Mouse (Mus musculus) hindbrain, embryonic 11.5 days (tissue): ENCODE data around the gene Tchp. TPM values are rescaled to one million over a fixed set of nuclear protein-coding genes. Genes with fewer than 3 reads are reported as not detected.

Experiments
- ATAC-seq: fragments of 200-750 bp; cut with Nextera tagmentation; 2 replicates; pipeline ENCODE4 v1.8.0; 2017; ENCODE audit warnings: mild to moderate bottlenecking, moderate TSS enrichment, moderate library complexity; ENCODE audit not compliant: low FRiP score
- DNase-seq: peaks from one replicate; pipeline ENCODE4 v3.0.0-alpha.2; 2015; ENCODE audit warnings: low spot score
- H3K27ac ChIP-seq: fragments of 300-500 bp; sonication (generic); 2 replicates; pipeline ENCODE4 v1.5.1; 2014; ENCODE audit warnings: mild to moderate bottlenecking, low read depth, low read length
- H3K27me3 ChIP-seq: fragments of 300-500 bp; sonication (generic); 2 replicates; pipeline ENCODE4 v1.6.1; 2014; ENCODE audit warnings: mild to moderate bottlenecking, low read length, moderate library complexity, mixed read lengths; ENCODE audit not compliant: control insufficient read depth, insufficient read depth
- H3K36me3 ChIP-seq: fragments of 300-500 bp; sonication (generic); 2 replicates; pipeline ENCODE4 v1.6.1; 2014; ENCODE audit warnings: mild to moderate bottlenecking, low read length, moderate library complexity, mixed read lengths; ENCODE audit not compliant: control insufficient read depth, insufficient read depth
- H3K4me1 ChIP-seq: fragments of 300-500 bp; sonication (generic); replicated peaks from 2 replicates; pipeline ENCODE4 v1.6.1; 2014; ENCODE audit warnings: low read length, mixed read lengths; ENCODE audit not compliant: control insufficient read depth, insufficient read depth
- H3K4me2 ChIP-seq: fragments of 300-500 bp; sonication (generic); replicated peaks from 2 replicates; pipeline ENCODE4 v1.6.1; 2014; ENCODE audit warnings: mild to moderate bottlenecking, low read depth, low read length
- H3K4me3 ChIP-seq: fragments of 300-500 bp; sonication (generic); 2 replicates; pipeline ENCODE4 v1.5.1; 2014; ENCODE audit warnings: low read depth, low read length
- H3K9ac ChIP-seq: fragments of 300-500 bp; sonication (generic); 2 replicates; pipeline ENCODE4 v1.6.1; 2014; ENCODE audit warnings: low read depth, low read length
- H3K9me3 ChIP-seq: fragments of 300-500 bp; sonication (generic); 2 replicates; pipeline ENCODE4 v1.6.1; 2016; ENCODE audit warnings: low read length; ENCODE audit not compliant: control insufficient read depth
- WGBS: fragments of 180-500 bp; shearing (Covaris S2); extraction: QIAGEN DNeasy Blood & Tissue Kit; methylation state at CpG from one replicate; pipeline ENCODE4 v1.1.7; 2014; 5-methylcytosine and 5-hydroxymethylcytosine counted together
- polyA plus RNA-seq: library from polyadenylated mRNA; unstranded; fragments of >200 nt; fragmentation: Nextera tagmentation; extraction: Ambion mirVana; gene quantifications from 2 replicates; pipeline ENCODE4 v1.2.1, GENCODE M21; 2014

The Tchp gene
- polyA plus RNA-seq, 1 experiment from 2014 or later = 15.8 TPM

GRCm38 (mm10) chr5:114747521-114747920, 40.0 kb downstream of the Tchp start:
- H3K4me1 ChIP-seq = no peaks in the 10 kb centered on the region
- H3K4me2 ChIP-seq = no peak overlapping the region
- peaks cover 12% of the 10 kb centered on the region for H3K36me3 ChIP-seq
- H3K9me3 ChIP-seq = no peaks in the 10 kb centered on the region
- DNase-seq = no peak
- no peak overlapping the region for H3K4me3 ChIP-seq
- H3K27ac ChIP-seq = no peak overlapping the region
- 94% methylated on average over 5 of the region's 5 CpGs for WGBS
- no peak for ATAC-seq
- no peak overlapping the region for H3K9ac ChIP-seq
- no peaks in the 10 kb centered on the region for H3K27me3 ChIP-seq

DNA sequence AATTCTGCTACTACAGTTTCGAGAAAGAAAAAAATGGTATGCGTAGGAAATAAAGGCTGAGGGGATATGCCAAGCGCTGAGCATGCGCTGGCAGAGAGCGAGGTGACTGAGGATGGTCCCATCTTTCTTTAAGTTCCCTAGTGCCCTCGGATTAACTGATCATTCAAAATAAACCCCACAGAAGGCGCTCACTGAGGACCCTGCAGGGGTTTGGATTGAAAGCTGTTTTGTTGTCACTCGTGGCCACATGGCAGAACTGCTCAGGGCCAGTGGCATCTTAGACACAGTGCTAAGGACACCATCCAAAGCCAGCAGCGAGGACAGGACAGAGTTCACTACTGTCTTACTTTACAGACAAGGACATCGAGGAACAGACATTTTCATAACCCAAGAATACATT, 42.8 kb downstream of the Tchp start:
- 89% methylated on average over 10 of the region's 10 CpGs for WGBS
- H3K36me3 ChIP-seq = peaks cover 3% of the 10 kb centered on the region; the same call in 1 of the 2 replicates

GRCm38 (mm10) chr5:114752397-114752796, 44.8 kb downstream of the Tchp start:
- H3K36me3 ChIP-seq = peaks cover 3% of the 10 kb centered on the region; the same call in 1 of the 2 replicates
- H3K4me1 ChIP-seq = no peaks in the 10 kb centered on the region
- no peak overlapping the region for H3K4me3 ChIP-seq
- H3K9ac ChIP-seq = no peak overlapping the region
- 88% methylated on average over 10 of the region's 10 CpGs for WGBS
- no peak overlapping the region for H3K27ac ChIP-seq
- H3K4me2 ChIP-seq = no peak overlapping the region
- DNase-seq (no peak), ATAC-seq (no peak)
- no peaks in the 10 kb centered on the region for H3K27me3 ChIP-seq
- no peaks in the 10 kb centered on the region for H3K9me3 ChIP-seq

More for the DNA sequence above, 42.8 kb downstream of the Tchp start:
- Histone ChIP-seq H3K9ac (no peak overlapping the region), H3K4me1 (no peaks in the 10 kb centered on the region), H3K27me3 (no peaks in the 10 kb centered on the region), H3K4me3 (no peak overlapping the region), H3K27ac (no peak overlapping the region), H3K4me2 (no peak overlapping the region), H3K9me3 (no peaks in the 10 kb centered on the region)
- no peak for ATAC-seq
- no peak for DNase-seq

DNA sequence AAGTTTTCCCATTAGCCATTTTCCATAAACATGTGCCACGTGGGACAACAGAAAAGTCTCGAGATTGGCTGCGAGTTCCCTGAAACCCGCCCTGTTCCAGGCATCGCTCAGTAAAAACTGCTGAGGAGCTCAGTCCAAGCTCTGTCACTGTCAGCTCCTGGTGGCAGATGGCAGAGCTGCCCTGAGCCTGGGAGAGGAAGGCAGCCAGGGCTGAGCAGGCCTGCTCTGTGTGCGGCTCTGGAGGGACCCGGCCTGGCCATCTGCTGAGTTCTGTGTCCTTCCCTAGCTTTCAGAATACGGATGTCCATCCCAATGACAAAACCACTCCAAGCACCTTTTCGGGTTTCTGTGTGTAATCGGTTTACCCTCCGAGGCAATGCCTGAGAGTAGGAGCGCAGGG, 45.8 kb downstream of the Tchp start:
- WGBS = 92% methylated on average over 12 of the region's 12 CpGs
- H3K27me3 ChIP-seq = no peaks in the 10 kb centered on the region
- no peaks in the 10 kb centered on the region for H3K9me3 ChIP-seq
- ATAC-seq = no peak
- no peak overlapping the region for H3K4me2 ChIP-seq
- H3K9ac ChIP-seq = no peak overlapping the region
- no peak for DNase-seq
- H3K36me3 ChIP-seq = peaks cover 3% of the 10 kb centered on the region; the same call in 1 of the 2 replicates
- no peak overlapping the region for H3K27ac ChIP-seq
- H3K4me3 ChIP-seq = no peak overlapping the region
- H3K4me1 ChIP-seq = no peaks in the 10 kb centered on the region

- Histone ChIP-seq H3K4me1 (no peaks in the 10 kb centered on the region), H3K27me3 (no peaks in the 10 kb centered on the region), H3K27ac (no peak overlapping the region), H3K4me2 (no peak overlapping the region), H3K36me3 (no peaks in the 10 kb centered on the region; the same call in 1 of the 2 replicates), H3K9ac (no peak overlapping the region), H3K9me3 (no peaks in the 10 kb centered on the region), H3K4me3 (no peak overlapping the region)
- WGBS = 94% methylated on average over 5 of the region's 5 CpGs
- DNase-seq = no peak
- no peak for ATAC-seq
Measured at GRCm38 (mm10) chr5:114759536-114760090, 52.1 kb downstream of the Tchp start.

DNA sequence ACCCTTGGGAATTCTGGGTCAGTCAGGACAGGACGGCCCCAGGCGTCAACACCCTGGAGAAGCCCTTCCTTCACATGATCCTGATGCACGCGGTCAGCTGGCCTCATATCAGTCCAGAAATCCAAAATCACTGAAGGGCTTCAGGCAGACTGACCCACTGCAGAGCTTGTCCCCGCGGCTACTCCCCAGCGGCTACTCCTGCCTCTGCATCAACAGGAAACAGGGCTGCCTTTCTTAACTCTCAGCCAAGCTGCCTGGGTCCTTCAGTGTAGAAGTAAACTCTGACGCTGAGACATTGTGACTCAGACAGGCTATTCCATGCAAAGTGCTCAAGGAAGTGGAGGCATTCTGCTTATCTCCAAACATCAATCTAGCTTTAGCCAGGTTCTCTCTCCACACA, 54.4 kb downstream of the Tchp start:
- no peaks in the 10 kb centered on the region; the same call in 1 of the 2 replicates for H3K36me3 ChIP-seq
- no peaks in the 10 kb centered on the region for H3K27me3 ChIP-seq
- ATAC-seq (no peak), DNase-seq (no peak)
- H3K9me3 ChIP-seq = no peaks in the 10 kb centered on the region
- no peak overlapping the region for H3K9ac ChIP-seq
- no peak overlapping the region for H3K27ac ChIP-seq
- H3K4me1 ChIP-seq = no peaks in the 10 kb centered on the region
- H3K4me3 ChIP-seq = no peak overlapping the region
- WGBS = 87% methylated on average over 8 of the region's 8 CpGs
- H3K4me2 ChIP-seq = no peak overlapping the region

GRCm38 (mm10) chr5:114764812-114765735, 57.5 kb downstream of the Tchp start:
- 91% methylated on average over 18 of the region's 18 CpGs for WGBS
- H3K27me3 ChIP-seq = no peaks in the 10 kb centered on the region
- H3K9me3 ChIP-seq = no peaks in the 10 kb centered on the region
- DNase-seq (no peak), ATAC-seq (no peak)
- H3K4me1 ChIP-seq = no peaks in the 10 kb centered on the region
- H3K4me2 ChIP-seq = no peak overlapping the region
- H3K36me3 ChIP-seq = no peaks in the 10 kb centered on the region; the same call in 1 of the 2 replicates
- H3K27ac ChIP-seq = no peak overlapping the region
- no peak overlapping the region for H3K4me3 ChIP-seq
- H3K9ac ChIP-seq = no peak overlapping the region

DNA sequence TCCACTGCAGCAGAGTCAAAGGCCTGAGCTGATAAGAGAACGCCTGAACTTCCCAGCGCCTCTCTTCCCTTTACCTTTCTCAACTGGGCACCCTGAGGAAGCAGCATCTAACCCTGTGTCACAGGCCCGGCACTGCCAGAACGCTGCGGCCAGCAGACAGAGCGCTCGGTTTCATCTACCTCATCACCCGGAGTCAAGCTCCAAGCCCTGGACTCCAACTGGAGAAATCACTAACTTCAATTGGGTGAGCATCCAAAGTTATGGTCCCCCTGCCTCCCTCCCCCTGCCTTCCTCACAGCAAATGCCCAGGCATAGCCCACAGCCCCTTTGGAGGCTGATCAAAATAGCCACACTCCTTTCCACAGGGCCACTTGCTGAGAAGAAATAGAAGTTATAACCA, 59.1 kb downstream of the Tchp start:
- H3K4me3 ChIP-seq = no peak overlapping the region
- no peak overlapping the region for H3K27ac ChIP-seq
- no peak overlapping the region for H3K4me2 ChIP-seq
- ATAC-seq = no peak
- no peak for DNase-seq
- H3K36me3 ChIP-seq = no peaks in the 10 kb centered on the region
- H3K9me3 ChIP-seq = no peaks in the 10 kb centered on the region
- 0 out of 2 replicates have a peak, but pooled peaks cover under 1% of the 10 kb centered on the region for H3K4me1 ChIP-seq
- WGBS = 90% methylated on average over 8 of the region's 8 CpGs
- H3K9ac ChIP-seq = no peak overlapping the region
- H3K27me3 ChIP-seq = no peaks in the 10 kb centered on the region
